Mouse (Mus musculus): ENCODE measurements around the gene Gabrg3.

DNA sequence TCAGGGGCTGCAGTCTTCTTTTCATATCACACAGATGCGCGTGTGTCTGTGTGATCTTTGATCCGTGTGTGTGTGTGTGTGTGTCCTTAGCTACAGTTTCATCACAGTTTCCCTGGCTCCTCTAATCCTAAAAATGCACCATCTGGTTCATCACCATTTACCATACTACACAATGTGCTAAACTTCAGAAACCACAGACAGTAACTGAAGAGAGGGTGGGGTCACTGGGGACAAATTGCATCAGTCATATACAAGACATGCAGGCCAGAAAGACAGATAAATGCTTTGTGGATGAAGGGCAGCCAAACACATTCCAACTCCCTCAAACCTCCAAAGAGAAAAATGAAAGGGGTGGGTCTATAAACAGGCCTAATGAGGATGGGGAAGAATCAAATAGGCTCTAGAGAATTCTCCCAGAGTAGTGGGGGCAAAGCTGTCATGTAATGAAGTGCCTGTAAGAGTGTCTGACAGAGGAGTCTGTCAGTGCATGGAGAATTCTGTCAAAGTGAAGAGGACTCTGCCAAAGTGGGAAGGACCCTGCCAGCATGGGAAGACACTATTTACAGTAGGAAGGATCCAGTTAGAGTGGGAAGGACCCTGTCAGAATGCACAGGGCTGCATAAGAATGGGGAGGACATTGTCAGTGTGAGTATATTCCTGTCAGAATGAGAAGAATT is 386.3 kb downstream of the Gabrg3 start:
- TF ChIP-seq CTCF (conservative IDR thresholded peaks at IDR 0.05; ENCODE audit: low read length) = no peak
- no peak for TF ChIP-seq POU5F1 (IDR thresholded peaks at IDR 0.05; ENCODE audit: borderline replicate concordance, low read length)
- TF ChIP-seq NANOG (IDR thresholded peaks at IDR 0.05; ENCODE audit: borderline replicate concordance, low read length) = no peak
